Mouse (Mus musculus): ENCODE results near the gene Olfml2a.

DNA sequence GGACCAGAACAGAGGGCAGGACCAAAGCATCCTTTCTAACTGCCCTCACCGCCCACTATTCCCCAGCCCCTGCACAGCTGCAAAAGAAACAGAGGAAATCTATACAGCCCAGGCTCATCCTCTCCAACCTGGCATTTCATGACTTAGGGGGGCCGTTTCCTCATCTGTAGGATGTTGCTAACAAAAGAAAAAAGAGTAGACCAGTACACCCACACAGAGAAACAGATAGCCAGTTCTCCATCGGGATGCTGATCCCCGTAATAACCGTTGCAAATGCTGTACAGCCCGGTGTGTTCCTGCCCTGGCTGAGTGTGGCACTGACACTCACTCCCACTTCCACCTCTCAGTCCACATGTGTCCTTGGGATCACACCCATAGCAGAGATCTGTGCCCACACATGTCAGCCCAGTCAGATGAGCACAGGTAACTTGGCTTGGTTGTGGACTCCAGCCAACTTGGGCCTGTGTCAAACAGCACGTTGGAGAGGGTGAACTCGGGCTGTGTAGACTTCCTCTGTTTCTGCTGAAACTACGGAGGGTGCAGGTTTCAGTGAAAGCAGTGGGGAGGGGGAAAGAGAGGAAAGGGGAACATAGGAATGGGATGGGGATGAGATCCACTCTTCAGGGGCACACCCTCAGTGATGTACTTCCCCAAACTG lies 5.1 kb downstream of the Olfml2a start:
- no peak for TF ChIP-seq GATA1 (IDR thresholded peaks at IDR 0.05; ENCODE audit: borderline replicate concordance, low read length)
- no peak for TF ChIP-seq FLI1 (IDR thresholded peaks at IDR 0.05; ENCODE audit: low read length)
